Mouse (Mus musculus) heart, postnatal 14 days (tissue): Measurements from ENCODE around the gene Cep170b. TPM values are rescaled to one million over a fixed set of nuclear protein-coding genes. Genes with fewer than 3 reads are reported as not detected.

Experiments
- DNase-seq, 2 experiments: peaks; one replicate each; pipeline ENCODE4 v3.0.0; 2021 to 2022
- intact Hi-C: fragments of 180-260 bp; cut with DNase I; formaldehyde crosslinking; loops from one replicate; pipeline ENCODE4 v1.15.1; 2025
- long read RNA-seq, 2 experiments: library from polyadenylated mRNA; stranded (forward); transcript quantifications; one replicate each; pipeline ENCODE4 v2.0.0; 2021
- total RNA-seq, 2 experiments: library from RNA; stranded (reverse); gene quantifications; 2 replicates each; pipeline ENCODE4 v1.2.3; 2021

The Cep170b gene
- total RNA-seq: 1 to 10 TPM; 8.6 to 9.9 TPM
- long read RNA-seq, experiment 1, full-length matches to known transcripts: 2 of 8 reads
- long read RNA-seq, experiment 1, partial matches to known transcripts: 3 of 8 reads
- long read RNA-seq, experiment 1, other reads (novel, unspliced or antisense): 3 of 8 reads
- long read RNA-seq, experiment 2, partial matches to known transcripts: 3 of 5 reads
- long read RNA-seq, experiment 2, other reads (novel, unspliced or antisense): 2 of 5 reads

DNA sequence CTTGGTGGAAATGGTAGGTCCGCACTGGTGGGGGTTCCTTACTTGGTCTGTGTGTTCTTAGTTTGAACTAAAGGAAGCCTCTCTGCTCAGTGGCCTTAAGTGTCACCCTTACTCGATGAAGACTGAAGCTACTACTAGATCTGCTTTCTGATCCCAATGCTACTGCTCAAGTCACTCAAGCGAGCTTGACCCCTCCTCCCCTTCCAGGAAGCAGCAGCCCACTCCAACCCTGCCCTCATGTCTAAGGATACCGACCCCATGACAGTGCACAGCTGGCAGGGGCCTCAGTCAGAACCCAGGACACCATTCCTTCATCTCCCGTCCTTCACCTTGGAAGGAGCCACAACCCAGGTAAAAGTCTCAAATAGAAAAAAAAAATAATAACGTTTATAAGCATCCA lies at the start of gene Cep170b:
Gene Cep170b, plus strand, starts transcription at position 240 of the 400 bp plus-strand sequence.
- intact Hi-C loops: no loop called here
- no peak for DNase-seq

DNA sequence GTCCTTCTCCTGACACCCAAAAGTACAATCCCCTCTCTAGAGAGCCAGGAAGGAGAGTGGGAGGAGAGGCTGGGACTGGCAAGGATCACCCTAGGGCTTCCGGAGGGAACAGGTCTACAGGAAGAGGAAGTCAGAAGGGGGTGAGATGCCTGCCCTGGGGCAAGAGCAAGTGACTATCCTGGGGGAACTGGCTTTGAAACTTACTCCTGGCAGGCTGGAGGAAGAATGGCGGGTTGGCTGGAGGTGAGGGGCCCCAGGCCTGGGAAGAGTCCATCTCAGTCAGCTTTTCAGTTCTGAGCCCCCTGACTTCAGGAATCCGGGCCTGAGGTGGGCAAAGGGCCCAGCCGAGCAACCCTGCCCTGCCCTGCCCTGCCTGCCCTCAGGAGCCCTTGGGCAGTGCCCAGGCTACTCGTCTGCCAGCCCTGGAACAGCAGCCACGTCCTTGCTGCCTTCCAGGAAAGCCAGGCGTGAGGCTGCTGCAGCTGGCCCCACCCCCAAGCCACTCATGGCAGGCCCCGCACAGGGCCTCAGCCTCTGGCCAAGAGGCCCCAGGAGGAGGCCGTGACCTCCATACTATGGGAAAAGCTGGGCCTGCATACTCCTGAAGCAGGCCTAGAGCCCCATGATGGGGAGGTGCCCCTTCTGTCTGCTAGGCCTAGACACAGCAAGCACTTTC lies 49.4 kb upstream of the Cep170b start:
- intact Hi-C loops: no loop called here

DNA sequence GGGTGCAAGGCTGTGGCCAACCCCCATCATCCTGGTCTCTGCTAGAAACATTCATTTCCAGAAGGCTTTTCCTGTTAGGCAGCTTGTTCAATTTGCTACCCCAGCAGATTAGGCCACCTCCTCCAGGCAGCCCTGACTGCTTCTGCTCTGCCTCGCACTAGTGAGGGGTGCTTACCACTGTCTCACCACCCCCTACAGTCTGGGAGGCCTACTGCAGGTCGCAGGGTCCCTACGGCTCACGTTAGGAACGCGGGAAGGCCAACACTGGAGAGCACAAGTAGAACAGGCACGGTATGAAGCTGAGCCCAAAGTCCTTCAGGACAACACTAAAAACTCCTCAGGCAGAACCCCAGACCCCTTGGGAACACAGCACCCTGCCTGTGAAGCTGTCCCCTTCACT lies 48.4 kb upstream of the Cep170b start:
- intact Hi-C loops: no loop called here
- DNase-seq: no peak

More for the DNA sequence above, 49.4 kb upstream of the Cep170b start:
- peak; percentile 68 to 83 for DNase-seq

DNA sequence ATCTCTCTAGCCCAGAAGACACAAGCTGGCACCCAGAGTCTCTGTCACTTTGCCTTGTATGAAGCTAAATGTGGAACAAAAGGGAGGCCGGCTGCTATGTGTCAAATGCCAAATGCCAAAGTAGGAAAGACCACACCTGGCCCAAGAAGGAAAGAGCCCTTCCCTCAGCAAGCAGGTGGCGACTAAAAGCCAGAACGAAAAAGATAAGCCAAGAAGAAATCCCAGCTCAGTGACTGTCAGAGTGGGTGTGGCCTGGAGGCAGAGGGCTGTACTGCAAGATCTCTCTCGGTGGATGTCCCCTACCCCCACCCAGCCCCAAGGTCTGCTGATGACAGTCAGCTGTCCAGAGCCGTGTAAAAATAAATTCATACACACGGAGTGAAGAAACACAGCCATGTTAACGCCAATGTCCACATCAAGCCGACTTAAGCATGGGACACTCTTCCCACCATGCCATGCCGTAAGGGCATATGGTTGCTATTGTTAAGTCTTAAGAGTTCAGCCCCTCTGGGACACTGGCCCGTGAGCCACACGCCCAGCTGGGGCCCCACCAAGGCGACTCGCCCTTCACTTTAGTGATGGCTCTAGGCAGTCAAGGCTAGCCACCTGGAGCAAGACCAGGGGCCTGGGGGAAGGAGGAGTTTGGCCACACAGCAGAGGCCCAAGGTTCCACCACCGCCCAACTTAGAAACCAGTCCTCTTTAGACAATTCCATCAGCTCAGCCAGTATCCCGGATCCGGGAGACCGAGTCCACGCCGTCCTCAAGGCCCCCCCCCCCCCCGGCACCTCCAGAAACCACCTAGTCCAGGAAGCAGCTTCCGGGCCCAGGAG lies 47.3 kb upstream of the Cep170b start:
- intact Hi-C loops: no loop called here
- DNase-seq: peak; percentile 53 to 61

DNA sequence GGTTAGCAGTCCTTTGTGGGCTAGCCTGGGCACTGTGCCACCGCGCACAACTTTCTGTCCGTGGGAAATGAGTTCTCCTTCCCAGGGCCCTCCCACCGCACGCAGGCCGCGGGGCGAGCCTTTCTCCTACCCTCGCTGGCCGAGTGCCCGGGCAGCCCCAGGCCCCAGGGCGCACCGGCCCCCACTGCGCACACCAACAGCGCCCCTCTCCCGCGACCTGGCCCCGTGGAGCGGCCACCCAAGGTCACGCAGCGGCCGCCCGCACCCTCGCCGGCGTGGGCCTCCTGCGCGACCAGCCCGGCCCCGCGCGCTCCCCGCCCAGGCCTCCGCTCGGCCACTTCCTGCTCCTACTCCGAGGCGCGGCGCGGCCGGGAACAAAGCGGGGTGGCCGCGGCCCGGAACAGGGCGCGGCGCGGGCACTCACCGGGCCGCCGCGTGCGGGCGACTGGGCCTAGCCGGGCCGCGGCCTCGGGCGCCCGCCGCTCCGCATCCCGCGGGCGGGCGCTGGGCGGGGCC lies 46.6 kb upstream of the Cep170b start:
- DNase-seq: peak; percentile 65 to 66
- intact Hi-C loops: loop anchor here (2.0 kb wide), 1 partner anchor 15 kb away; no protein-coding TSS in a partner anchor

DNA sequence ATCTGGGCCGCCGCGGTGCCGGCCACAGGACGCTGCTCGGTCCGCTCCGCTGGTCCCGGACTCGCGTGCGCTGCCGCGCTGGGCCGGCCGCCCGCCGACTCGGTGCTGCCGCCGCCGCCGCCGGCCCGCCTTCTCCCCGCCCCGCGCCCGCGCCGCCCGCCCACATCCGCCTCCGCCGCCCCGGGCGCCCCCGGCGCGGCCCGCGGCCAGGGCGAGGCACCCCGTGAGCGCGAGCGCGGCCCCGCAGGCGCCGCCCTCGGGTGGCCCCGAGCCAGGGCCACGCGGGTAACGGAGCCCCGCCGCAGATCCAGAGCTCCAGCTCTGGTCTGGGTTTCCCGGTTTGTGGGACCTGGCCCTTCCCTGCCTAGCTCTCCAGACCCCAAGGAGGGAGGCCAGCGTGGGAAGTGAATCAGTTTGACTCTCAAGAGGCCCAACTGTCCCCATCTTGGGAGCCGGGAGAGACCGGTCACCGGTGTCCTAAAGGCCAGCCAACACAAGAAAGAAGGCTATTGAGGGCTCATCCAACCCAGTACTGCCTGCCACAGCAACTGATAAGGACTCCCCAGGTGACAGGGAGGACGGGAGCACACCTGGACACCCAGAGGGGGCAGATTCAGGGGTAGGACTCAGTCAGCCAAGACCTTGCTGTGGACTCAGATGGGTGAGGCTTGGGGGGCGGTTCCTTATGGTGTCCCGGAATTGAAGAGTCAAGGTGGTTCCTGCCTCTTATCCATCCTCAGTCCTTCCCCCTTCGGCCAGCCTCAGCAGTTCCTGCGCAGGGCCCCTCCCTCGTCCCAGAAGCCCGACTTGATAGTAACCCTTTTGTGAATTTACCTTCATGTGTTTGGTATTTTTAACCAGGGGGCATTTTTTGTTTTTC lies 45.9 kb upstream of the Cep170b start, which contains the start of gene Akt1:
Gene Akt1, minus strand, starts transcription at position 753 of the 880 bp plus-strand sequence.
- DNase-seq: peak; percentile 68 to 85
- intact Hi-C loops: loop anchor here (2.0 kb wide), 1 partner anchor 16 kb away; no protein-coding TSS in a partner anchor

DNA sequence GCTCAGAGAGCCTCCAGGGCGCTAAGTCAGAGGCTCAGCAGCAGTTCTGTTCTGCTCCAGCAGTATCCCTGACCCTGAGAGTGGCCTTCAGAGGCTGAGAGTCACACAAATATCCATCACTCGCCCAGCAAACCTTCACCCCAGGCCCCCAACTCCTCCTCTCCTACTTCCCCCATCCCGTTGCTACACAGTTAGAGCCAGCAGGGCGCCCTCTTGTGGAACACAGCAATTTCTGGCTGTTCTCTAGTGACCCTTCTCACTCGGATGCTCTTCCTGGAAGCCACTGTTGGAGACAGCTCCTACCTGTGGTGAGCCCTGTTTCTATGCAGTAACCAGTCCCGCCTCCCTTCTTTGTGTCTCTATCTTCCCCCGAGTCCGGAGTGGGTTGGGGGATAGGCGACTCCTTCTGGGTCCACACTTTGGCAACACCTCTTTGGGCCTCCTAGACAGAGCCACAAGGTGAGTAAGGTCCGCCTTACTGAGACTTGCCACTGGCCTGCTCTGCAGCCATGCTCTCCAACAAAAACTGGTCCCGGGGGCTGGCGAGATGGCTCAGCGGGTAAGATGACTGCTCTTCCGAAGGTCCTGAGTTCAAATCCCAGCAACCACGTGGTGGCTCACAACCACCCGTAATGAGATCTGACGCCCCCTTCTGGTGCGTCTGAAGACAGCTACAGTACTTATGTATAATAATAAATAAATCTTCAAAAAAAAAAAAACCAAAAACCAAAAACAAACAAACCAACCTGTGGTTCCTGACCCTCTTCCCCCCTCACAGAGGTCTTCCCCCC lies 44.8 kb upstream of the Cep170b start:
- intact Hi-C loops: loop anchor here (2.0 kb wide), 1 partner anchor 17 kb away; no protein-coding TSS in a partner anchor
- peak; percentile 87 to 91 for DNase-seq

DNA sequence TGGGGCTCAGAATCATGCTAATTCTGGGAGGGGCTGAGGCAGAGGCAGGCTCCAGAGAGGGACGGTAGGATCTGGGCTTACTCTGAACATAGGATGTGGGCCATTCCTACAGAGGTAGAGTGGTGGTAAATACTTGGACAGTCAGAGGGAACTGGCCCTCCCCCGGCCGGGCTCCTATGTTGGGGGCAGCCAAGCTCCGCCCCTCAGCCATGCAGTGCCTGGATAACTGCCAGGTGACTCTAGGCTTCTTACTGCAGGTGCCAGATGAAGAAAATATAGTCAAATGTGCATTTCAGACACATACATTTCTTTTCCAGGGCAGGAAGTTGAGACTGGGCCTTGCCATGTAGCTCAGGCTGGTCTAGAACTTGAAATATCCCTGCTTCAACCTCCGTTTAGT lies 43.2 kb upstream of the Cep170b start:
- intact Hi-C loops: no loop called here
- DNase-seq: no peak

DNA sequence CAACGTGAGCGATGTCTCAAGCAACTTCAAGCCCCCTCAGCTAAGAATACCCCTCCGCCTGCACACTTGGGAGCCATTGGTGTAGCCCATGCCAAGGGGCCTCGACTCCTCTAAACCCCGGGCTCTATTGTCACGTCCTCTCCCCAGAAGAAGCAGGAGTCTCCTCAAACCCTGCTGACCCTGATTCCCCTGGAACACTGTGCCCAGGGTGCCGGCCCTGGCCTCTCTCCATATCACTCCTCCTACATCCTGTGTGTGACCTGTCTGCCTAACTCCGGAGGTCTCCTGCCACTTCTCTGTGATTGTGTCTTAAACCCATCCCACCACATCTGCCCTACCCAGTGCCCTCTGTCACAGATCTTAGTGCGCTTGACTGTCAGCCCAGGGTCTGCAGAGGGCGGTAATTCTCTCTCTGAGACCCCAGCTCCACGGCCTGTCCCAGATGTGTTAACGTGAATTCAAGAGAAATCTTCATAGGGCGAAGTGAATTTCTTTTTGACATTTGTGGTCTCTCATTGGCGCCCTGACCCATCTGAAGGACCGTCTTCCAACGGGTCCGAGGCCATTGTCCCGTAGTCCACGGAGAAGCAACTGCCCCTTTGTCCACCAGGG lies 42.2 kb upstream of the Cep170b start:
- intact Hi-C loops: loop anchor here (2.0 kb wide), 1 partner anchor 15 kb away; no protein-coding TSS in a partner anchor
- no peak for DNase-seq

DNA sequence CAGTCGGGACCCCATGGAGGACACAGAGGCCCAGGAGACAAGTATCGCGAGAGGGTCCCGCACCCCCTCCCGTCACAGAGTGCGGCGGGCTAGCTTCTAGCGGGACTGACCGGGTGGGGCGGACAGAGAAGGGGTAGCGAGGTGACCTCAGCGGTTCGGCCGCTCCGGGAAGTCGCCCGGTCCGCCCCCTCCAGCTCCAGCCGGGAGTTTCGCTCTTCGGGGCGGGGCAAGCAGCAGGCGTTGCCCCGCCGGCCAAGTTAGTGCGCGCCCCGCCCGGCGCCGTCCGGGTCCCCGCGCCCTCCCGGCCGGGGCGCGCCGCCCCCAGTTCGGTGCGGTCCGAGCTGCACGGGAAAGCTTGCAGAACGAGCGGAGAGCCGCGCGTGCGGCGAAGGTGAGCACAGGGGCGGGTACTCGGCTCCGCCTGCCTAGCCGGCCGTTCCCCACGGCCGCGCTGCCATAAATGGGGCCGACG lies 41.7 kb upstream of the Cep170b start, which contains the start of gene Zbtb42:
Gene Zbtb42, plus strand, starts transcription at position 274 of the 472 bp plus-strand sequence.
- intact Hi-C loops: loop anchor here (2.0 kb wide), 1 partner anchor 14 kb away; no protein-coding TSS in a partner anchor
- DNase-seq: peak; percentile 81 to 84

DNA sequence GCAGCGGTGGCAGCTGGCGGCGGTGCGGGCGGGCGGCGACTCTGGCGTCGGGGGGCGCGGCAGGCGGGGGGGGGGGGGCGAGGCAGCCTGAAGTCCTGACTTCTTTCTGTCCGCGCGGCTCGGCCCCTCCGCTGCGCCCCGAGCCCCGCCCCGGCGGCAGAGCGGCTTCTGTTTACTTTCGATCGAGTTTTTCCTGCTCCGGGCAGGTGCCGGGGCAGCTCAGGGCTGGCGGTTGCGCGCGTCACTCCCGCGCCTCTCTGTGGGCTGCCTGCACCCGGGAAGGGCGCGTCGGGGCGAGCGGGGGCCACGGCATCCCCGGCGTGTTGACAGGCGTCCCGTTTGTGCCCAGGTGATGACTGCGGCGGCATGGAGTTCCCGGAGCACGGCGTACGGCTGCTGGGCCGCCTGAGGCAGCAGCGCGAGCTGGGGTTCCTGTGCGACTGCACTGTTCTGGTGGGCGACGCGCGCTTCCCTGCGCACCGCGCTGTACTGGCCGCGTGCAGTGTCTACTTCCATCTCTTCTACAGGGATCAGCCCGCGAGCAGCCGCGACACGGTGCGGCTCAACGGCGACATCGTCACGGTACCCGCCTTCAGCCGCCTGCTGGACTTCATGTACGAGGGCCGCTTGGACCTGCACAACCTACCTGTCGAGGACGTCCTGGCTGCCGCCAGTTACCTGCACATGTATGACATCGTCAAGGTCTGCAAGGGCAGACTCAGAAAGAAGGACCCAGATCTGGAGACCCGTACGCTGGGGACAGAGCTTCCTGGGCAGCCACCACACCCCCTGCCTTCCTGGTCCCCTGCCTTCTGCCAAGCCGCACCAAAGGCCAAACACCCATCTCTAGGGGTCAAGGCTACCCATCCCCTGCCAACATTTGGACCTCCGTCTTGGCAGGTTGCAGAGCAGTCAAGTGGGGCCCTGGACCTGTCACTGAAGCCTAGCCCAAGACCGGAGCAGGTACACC lies 40.9 kb upstream of the Cep170b start:
- DNase-seq: peak; percentile 34 to 52
- intact Hi-C loops: loop anchor here (2.0 kb wide), 1 partner anchor 13 kb away; no protein-coding TSS in a partner anchor

DNA sequence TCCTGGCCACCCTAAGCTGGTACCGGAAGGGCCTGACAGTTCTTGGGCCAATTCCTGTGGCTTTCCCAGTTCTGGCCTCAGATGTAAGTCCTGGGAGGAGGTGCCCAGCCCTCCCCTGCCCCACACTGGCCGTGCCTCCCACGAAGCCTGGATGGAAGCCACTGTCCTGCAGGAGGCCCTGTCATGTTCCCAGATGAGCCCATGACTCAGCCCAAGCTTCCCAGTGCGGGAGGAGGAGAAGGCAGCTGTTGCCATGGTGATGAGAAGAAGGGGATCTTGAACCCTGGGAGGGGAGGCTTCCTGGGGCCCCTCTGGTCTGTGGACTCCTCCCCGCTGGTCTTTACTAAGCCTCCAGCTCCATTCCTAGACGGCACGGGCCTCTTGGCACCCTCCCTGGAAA lies 36.9 kb upstream of the Cep170b start:
- no peak for DNase-seq
- intact Hi-C loops: no loop called here

DNA sequence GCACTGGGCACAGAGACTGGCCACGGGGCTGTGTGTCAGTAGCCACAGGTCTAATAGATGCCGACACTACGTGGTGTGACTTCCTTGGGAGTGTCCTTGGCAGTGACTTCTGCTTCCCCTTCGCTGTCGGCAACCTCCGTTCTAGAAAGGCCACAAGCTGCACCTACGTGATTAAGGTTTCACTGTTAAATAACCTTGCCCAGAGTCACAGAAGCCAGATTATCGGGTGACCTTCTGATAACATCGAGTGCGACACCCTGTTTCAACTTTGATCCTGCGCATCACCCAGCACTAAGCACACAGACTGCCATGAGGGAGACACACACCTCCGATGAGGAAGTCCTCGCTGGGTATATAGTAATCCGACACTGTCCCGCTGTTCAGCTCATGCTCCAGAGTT lies 31.8 kb upstream of the Cep170b start:
- intact Hi-C loops: no loop called here

DNA sequence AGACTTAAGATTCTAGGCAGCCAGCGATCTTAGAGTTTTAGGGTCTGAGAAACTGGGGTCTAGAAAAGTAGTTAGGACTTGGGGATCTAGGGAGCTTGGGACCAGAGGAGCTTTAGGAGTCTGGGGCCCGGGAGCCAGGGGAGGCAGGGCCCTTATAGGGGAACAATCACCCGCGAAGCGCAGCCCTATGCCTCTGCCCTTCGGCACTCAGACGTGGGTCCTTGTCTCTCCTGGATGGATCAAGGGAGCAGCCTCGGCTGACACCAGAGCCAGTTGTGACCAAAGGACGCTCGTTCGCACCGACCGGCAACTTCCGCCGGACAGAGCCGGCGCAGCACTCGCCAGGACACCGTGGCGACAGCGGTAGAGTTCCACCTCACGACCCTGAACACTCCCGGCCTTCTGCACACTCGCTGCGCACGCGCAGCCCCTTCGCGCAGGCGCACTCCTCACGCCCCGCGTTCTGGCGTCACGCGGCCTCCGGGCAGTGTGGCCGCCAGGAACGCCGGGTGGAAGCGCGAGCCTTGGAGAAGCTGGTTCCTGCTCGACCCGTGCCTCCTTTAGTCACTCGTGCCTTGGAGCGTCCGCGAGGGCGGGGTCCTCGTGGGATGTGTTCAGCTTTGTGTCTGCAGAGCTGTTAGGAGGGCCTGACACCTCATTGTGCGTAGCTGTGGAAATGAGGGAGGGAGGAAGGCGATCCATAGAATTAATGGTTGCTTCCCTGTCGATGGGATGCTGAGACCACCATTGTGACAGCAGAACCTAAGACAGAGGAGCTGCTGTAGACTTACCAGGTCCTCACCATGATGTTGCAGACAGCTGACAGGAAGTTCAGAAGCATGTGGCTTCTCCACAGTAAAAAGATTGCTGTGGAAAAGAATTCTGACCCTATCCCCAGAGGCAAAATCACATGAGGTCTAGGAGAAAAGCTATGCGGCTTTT lies 26.8 kb upstream of the Cep170b start:
- intact Hi-C loops: loop anchor here (2.0 kb wide), 1 partner anchor 15 kb away; the partner anchor contains the start of gene Zbtb42
- peak; percentile 98 for DNase-seq

More for the DNA sequence above, 31.8 kb upstream of the Cep170b start:
- no peak for DNase-seq

DNA sequence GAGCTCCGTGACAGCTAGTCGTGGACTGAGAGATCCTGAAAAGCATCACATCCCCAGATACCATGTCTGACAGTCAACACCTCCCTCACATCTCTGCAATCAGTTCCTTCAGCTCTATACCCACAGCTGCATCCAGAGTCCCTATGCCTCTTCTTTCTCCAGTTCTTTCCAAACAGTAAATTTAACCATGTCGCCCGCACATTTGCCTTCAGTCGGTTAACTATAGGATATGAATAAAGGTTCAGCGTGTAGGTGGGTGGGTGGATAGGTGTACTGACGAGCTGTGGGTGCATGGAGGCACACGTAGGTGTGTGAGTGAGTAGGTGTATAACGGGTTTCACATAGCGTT lies 26.2 kb upstream of the Cep170b start:
- intact Hi-C loops: no loop called here
- DNase-seq: no peak
